Mouse (Mus musculus): ENCODE measurements around the gene Pkdrej. TPM values are rescaled to one million over a fixed set of nuclear protein-coding genes. Genes with fewer than 3 reads are reported as not detected.
"Not testable (repeated sequence)": the region's sequence is repeated elsewhere in the genome, so short reads cannot be mapped to it uniquely, and the experiment has no call there.

The Pkdrej gene
- under 1 TPM; 0.15 to 0.67 TPM for total RNA-seq (2021)
- long read RNA-seq, experiment 1, result 0 reads
- long read RNA-seq, experiment 2, result 0 reads

DNA sequence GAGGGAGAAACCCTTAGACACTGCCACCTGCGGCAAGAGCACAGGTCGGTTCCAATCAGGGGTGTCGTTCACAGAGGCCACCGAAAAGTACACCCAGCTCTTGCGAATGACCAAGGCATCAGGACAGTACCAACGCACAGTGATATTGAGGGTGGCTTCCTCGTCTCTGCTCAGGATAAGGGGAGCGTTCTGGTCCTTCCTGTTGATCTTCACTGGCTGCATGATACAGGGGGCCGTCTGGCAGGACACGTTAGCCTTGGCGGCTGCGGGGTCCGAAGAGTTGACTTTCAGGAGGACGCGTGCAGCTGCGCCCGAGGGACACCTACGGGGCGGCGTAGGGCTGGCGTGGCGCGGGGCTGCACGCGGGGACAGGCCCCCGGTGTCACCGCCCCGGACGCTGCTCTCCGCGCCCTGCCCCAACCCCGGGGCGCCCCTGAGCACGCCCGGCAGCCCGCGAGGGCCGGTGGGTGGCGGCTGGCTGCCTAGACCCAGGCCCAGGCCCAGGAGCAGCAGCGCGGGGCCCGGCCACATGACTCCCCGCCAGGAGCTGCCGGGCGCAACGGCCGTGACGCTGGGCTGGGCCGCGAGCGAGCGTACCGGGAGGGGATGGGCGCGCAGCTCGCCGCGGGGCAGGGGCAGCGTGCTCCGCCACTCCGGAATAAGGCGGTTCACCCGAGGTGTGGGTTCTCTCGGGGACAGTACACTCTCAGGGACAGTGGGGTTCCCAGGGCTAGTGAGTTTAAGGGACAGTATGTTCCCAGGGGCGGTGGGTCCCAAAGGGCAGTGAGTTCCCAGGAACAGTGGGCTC is at the start of gene Pkdrej:
Gene Pkdrej (minus strand): TSS at position 532 of the 808 bp plus-strand sequence.
- TF ChIP-seq CTCF (IDR thresholded peaks at IDR 0.05), result no peak
- DNase-seq, result peak; percentile 70
- Histone ChIP-seq H3K27ac (peak within 1 kb of the TSS; percentile 66), H3K4me3 (peak within 1 kb of the TSS; percentile 76)
- intact Hi-C loops (cut with DNase I), result no loop called here

DNA sequence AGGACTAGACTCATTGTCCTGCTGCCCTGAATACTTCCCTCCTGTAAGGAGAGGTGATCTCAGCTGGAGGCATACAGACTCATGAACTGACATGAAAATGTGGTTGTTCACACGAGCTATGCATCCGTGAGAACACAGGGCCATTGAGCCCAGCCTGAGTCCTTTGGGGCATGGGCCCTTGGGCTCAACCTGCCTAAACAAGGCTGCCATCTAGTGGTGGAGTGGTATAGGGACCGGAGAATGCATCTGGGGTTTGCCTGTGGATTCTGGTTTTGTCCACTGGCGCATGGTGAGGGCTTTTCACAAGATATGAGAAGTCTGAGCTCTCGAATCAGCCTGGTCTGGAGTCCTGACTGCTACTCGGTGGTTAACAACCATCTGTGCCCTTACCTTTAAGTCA is 46.2 kb upstream of the Pkdrej start:
- peak; percentile 98 for TF ChIP-seq CTCF (IDR thresholded peaks at IDR 0.05)
- DNase-seq, result peak; percentile 74
- H3K27ac ChIP-seq, result no peak overlapping the region
- no peak overlapping the region for H3K4me3 ChIP-seq
- intact Hi-C loops (cut with DNase I), result loop anchor here (1.0 to 5.0 kb wide), 3 partner anchors 151 to 269 kb away; no protein-coding TSS in a partner anchor

DNA sequence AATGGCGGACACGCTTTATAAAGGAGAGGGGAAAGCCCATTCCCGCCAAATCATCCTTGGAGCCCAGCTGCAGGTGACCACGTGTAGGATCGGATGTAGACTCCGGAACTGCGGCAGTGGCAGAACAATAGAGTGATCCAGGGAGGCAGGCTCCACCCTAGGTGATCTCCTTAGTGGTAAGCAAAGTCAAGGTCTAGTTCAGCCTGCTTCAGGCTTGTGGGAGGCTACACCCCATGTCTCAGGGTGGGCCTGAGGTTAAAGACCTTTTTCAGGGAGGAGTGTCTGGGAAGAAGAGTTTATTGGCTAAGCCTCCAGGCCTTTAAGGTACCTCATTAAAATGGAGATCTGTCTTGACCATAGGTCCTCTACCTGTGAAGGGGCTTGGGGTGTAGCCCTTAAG is 44.4 kb upstream of the Pkdrej start:
- intact Hi-C loops (cut with DNase I), result loop anchor here (5.0 kb wide), 1 partner anchor 254 kb away; no protein-coding TSS in a partner anchor
- not testable (repeated sequence) for H3K4me3 ChIP-seq, DNase-seq, H3K27ac ChIP-seq

DNA sequence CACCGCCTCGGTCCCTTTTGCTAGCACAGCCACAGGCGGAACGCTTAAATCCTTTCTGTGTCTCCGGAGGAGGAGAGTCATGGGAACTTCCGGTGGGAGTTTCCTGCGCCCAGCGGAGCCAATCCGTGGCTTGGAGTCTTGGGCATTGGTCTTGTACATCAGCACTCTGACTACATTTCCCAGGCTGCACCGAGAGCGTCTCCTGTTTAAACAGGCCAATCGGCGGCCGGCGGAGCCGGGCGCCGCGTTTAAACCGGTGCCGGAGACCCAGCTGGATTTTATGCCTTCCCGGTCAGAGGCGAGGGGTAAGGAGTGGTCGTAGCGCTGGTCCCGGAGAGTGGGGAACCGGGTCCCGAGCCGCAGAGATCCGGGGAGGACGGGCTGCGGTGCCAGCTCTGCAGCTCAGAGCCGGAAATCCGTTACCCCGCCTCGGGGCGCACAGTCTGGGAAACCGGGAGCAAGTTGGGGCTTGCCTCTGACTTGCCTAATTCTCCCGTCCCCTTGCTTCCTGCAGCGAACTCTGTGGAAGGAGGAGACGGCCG is 38.0 kb upstream of the Pkdrej start, which contains the start of gene Gtse1:
Gene Gtse1 (plus strand): TSS at position 256 of the 542 bp plus-strand sequence.
- H3K27ac ChIP-seq, result peak within 1 kb of the TSS; percentile 88

DNA sequence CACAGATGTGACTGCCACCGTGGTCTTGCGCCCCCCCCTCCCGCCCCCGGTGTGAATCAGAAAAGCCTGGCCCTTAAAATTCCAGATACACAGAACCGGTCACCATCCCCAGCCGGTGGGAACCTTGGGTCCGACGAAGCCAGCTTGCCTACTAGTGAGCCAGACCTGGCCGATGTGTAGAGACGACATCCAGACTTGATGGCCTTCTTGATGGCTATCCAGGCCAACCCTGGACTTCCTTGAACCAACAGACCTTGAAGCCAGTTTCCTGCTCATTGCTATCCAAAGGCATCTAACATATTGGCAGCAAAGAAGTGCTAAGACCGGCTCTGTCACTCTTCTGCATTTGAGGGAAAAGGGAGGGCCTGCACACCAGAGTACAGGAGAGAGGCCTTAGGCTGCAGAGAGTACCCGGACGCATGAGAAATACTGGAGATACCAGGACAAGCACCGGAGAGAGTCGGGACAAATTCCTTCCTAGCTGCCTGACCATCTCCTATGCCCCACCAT is 37.5 kb upstream of the Pkdrej start:
- intact Hi-C loops (cut with DNase I), result loop anchor here (5.0 kb wide), 1 partner anchor 47 kb away; the partner anchor contains the start of gene Cdpf1
- Histone ChIP-seq H3K4me3 (peak overlapping the region; percentile 79), H3K27ac (peak overlapping the region; percentile 88)
- no peak for DNase-seq
- TF ChIP-seq CTCF (IDR thresholded peaks at IDR 0.05), result no peak

More for the DNA sequence above, 38.0 kb upstream of the Pkdrej start, which contains the start of gene Gtse1:
- TF ChIP-seq CTCF (IDR thresholded peaks at IDR 0.05), result no peak
- intact Hi-C loops (cut with DNase I), result loop anchor here (5.0 kb wide), 1 partner anchor 47 kb away; the partner anchor contains the start of gene Cdpf1
- peak within 1 kb of the TSS; percentile 79 for H3K4me3 ChIP-seq
- DNase-seq, result peak; percentile 95

DNA sequence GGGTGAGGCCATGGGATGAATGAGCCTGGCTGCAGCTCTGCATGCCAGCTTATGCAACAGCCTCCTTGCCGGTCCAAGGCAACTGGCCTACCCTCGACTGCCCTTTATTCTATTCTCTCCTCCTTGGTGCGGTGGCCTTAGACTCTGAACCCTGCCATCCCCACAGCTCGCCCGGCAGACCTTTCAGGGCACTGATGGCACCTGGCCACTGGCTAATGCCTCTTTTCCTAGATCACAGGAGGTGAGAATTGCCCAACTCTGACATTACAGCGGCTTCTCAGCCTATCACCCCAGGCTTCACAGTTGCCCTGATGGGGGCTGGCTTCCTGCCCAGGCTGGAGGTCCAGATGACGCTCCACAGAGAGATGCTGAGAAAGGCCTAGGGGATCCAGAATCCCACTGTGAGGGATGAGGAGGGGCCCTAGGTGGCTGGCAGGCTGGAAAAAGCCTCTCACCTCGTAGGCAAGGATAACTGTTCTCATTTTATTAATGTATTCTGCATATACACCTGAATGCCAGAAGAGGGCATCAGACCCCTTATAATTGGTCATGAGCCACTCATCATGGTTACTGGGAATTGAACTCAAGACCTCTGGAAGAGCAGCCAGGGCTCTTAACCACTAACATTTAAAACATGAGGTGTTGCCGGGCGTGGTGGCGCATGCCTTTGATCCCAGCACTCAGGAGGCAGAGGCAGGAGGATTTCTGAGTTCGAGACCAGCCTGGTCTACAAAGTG is 30.3 kb upstream of the Pkdrej start:
- TF ChIP-seq CTCF (IDR thresholded peaks at IDR 0.05), result peak; percentile 45
- no peak for DNase-seq
- Histone ChIP-seq H3K4me3 (no peak overlapping the region), H3K27ac (no peak overlapping the region)
- intact Hi-C loops (cut with DNase I), result no loop called here

DNA sequence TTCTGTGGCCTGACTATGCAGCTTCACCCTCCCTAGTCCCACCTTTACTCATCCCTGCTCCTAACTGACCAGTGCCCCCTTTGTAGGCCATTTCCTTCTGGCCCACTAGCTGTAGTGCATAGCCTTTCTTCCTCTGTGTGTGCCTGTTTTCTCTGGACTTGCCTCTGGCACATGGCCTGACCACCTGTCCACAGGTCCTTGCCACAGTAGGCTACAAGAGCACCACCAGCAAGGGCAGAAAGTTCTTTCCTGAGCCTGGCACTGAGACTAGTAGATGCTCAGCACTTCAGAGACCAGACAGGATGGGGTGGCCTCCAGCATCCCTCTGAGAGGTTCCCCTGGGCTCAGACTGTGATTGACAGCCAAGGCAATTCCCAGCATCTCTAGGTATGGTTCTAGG is 23.5 kb upstream of the Pkdrej start:
- Histone ChIP-seq H3K27ac (no peak overlapping the region), H3K4me3 (no peak overlapping the region)
- no peak for TF ChIP-seq CTCF (IDR thresholded peaks at IDR 0.05)
- DNase-seq, result no peak
- intact Hi-C loops (cut with DNase I), result no loop called here

DNA sequence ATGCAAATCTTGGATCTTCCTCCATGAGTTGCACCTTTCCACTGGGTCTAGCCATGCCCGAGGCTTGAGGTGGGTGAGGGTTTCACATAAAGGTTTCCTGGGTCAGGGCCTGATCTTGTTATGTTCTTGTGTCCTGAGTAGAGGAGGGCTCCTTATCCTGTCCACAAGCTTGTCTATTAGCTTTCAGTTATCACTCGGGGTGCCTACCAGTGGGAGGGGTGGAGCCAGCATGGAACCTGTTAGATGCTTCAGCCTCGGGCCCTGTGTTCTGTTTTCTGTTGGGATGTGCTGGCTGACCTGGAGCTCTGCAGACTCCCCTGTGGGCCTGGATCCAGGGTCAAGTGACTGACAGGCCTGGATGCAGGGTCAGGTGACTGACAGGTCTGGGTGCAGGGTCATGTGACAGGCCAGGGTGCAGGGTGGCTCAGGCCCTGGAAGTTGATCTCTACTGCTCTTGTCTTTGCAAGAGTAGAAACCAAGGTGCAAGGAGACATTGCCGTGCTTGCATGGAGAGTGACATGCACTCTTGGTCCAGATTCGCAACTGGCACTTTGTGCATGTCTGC is 20.3 kb upstream of the Pkdrej start:
- peak; percentile 46 for DNase-seq
- intact Hi-C loops (cut with DNase I), result loop anchor here (2.0 kb wide), 1 partner anchor 125 kb away; no protein-coding TSS in a partner anchor
- Histone ChIP-seq H3K4me3 (no peak overlapping the region), H3K27ac (no peak overlapping the region)
- no peak for TF ChIP-seq CTCF (IDR thresholded peaks at IDR 0.05)

DNA sequence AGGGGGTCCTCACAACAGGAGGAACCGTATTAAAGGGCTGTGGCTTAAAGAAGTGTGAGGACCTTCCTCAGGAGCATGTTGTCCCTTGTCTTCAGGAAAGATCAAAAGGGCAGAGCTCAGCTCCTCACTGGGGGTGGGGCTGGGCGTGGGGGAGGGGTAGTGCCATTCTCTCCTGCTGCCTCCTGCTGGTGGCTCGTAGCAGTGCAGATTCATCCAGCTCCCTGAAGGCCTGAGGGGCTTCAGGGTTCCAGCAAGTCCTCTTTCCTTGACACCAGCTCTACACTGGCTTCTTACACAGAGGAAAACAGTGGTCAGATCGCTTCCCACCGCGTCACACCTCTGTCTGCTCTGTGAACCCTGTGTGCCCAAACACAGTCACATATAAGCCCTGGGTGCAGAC is 19.4 kb upstream of the Pkdrej start:
- TF ChIP-seq CTCF (IDR thresholded peaks at IDR 0.05), result peak; percentile 75
- Histone ChIP-seq H3K4me3 (no peak overlapping the region), H3K27ac (no peak overlapping the region)
- peak; percentile 38 for DNase-seq
- intact Hi-C loops (cut with DNase I), result loop anchor here (2.0 kb wide), 1 partner anchor 124 kb away; no protein-coding TSS in a partner anchor

DNA sequence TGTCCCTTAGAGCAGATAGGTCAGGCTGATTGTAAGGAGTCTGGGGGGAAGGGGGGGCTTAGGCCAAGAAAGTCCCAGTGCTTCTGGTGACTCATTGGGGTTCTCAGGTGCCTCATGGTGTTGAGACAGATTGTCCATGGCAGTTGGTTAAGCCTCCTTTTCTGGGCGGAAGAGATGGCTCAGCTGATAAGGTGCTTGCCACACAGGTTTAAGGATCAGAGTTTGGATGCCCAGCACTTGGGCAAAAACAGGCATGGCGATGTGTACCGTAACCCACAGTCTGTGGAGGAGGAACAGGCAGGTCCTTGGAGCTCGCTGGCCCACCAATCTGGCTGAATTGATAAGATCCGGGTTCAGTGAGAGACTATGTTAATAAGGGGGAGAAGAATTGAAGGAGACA is 15.4 kb upstream of the Pkdrej start:
- Histone ChIP-seq H3K27ac (no peak overlapping the region), H3K4me3 (no peak overlapping the region)
- no peak for TF ChIP-seq CTCF (IDR thresholded peaks at IDR 0.05)
- DNase-seq, result no peak
- intact Hi-C loops (cut with DNase I), result no loop called here

DNA sequence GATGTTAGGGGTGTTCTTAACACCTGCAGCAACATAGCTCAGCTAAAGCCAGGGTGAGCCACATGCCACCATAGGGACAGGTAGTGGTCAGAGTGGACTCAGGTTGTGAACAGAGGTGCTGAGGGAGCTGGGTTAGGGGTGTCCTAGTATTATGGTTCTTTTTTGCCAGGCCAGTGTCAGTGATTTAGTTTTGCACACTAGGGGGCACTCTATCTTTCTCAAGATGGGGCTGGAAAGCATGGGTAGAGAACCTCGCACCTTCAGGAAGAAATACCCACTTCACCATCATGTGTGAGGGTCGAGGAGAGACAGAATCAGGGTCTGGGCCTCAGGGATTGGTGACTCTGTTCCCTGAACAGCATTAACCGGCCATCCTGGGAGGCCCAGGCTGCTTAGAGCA is 13.8 kb upstream of the Pkdrej start:
- Histone ChIP-seq H3K4me3 (no peak overlapping the region), H3K27ac (no peak overlapping the region)
- intact Hi-C loops (cut with DNase I), result no loop called here
- peak; percentile 42 for TF ChIP-seq CTCF (IDR thresholded peaks at IDR 0.05)
- no peak for DNase-seq

DNA sequence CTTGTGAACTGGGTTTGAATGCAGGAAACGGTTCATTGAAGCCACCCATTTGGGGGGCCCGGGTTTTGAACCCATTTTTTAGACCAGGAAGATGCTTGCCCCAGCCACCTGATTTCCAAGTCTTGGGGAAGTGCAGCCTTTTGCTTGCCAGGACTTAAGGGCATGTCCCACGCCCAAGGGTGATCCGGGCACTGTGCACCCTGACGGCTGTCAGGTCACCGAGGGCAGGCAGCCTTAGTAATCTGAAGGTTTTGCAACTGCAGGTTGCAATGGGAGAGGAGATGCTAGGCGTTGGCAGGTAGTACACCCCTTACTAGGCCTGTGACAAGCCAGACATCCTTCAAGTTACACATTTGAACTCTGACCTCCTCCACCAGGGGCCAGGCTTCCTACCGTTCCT is 11.1 kb upstream of the Pkdrej start:
- TF ChIP-seq CTCF (IDR thresholded peaks at IDR 0.05), result no peak
- intact Hi-C loops (cut with DNase I), result no loop called here
- Histone ChIP-seq H3K27ac (peak overlapping the region; percentile 91), H3K4me3 (peak overlapping the region; percentile 81)
- DNase-seq, result no peak

All from gastrocnemius, adult 2 months (tissue).